Mouse (Mus musculus) thymus, adult 18-20 months (tissue): ENCODE results near the gene Tmem184b.

ENCODE experiments used
- DNase-seq, 2 experiments: peaks; one replicate each; pipeline ENCODE4 v3.0.0; 2022; ENCODE audit warnings: mixed read lengths in 2 of 2

Tmem184b gene

GRCm38 (mm10) chr15:79402836-79403762 is at the start of gene Tmem184b:
Tmem184b (minus strand) TSS chr15:79403569.
- DNase-seq: peak; percentile 66 to 74

GRCm38 (mm10) chr15:79448041-79448440 is 44.7 kb upstream of the Tmem184b start:
- DNase-seq: no peak

- DNase-seq: no peak
These were observed 42.7 kb upstream of the Tmem184b start for GRCm38 (mm10) chr15:79445786-79446654.

GRCm38 (mm10) chr15:79443856-79444410 is 40.6 kb upstream of the Tmem184b start:
- no peak for DNase-seq

GRCm38 (mm10) chr15:79442961-79443518 is 39.7 kb upstream of the Tmem184b start:
- no peak for DNase-seq

- no peak for DNase-seq
These were observed 38.9 kb upstream of the Tmem184b start for GRCm38 (mm10) chr15:79442257-79442611.

- peak; percentile 60 to 64 for DNase-seq
These were observed 38.2 kb upstream of the Tmem184b start for GRCm38 (mm10) chr15:79441331-79442256.

GRCm38 (mm10) chr15:79440651-79441330 is 37.4 kb upstream of the Tmem184b start:
- no peak for DNase-seq

GRCm38 (mm10) chr15:79440223-79440622 is 36.9 kb upstream of the Tmem184b start:
- no peak for DNase-seq

GRCm38 (mm10) chr15:79439386-79439785 is 36.0 kb upstream of the Tmem184b start:
- no peak for DNase-seq

- DNase-seq: no peak
These were observed 35.4 kb upstream of the Tmem184b start for GRCm38 (mm10) chr15:79438816-79439215.

GRCm38 (mm10) chr15:79438209-79438810 is 34.9 kb upstream of the Tmem184b start:
- no peak for DNase-seq

GRCm38 (mm10) chr15:79437541-79438208 is 34.3 kb upstream of the Tmem184b start:
- no peak for DNase-seq

GRCm38 (mm10) chr15:79436481-79436921 is 33.1 kb upstream of the Tmem184b start:
- no peak for DNase-seq

- no peak for DNase-seq
These were observed 31.9 kb upstream of the Tmem184b start for GRCm38 (mm10) chr15:79435191-79435671.

GRCm38 (mm10) chr15:79432892-79433291 is 29.5 kb upstream of the Tmem184b start:
- no peak for DNase-seq

- no peak for DNase-seq
These were observed 29.0 kb upstream of the Tmem184b start for GRCm38 (mm10) chr15:79432328-79432727.

- DNase-seq: no peak
These were observed 28.6 kb upstream of the Tmem184b start for GRCm38 (mm10) chr15:79431925-79432324.

GRCm38 (mm10) chr15:79430461-79431000 is 27.2 kb upstream of the Tmem184b start:
- no peak for DNase-seq

GRCm38 (mm10) chr15:79429994-79430393 is 26.6 kb upstream of the Tmem184b start:
- DNase-seq: no peak
